Mouse (Mus musculus): Measurements from ENCODE around the gene Dpp10.

DNA sequence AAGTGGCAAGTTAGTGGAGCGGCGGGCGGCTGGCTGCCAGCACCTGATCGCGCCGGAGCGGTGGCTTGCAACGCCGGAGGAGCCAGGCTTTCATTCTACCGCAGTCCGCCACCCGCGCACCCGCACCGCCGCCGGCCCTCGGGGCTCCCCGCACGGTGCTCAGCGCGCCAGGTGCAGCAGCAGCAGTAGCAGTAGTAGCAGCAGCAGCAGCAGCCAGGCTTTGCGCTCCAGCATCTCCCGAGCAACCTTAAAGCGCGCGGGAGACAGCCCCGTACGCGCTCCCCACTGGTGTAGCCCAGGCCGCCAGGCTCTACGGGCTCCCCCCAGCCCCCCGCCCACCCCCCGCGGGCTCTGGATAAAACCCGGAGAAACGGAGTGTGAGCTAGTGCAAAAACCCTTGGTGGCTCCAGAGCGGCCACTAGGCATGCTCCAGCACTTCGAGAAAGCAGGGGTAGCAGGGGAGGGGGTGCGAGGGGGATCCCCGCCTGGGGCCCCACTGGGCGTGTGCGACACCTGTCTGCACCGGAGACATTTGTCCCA lies 472 bp upstream of the Dpp10 start:
- TF ChIP-seq CTCF (IDR thresholded peaks at IDR 0.05): no peak
- no peak for TF ChIP-seq EP300 (IDR thresholded peaks at IDR 0.05)

Data from lung, postnatal 0 days (tissue).